Comparison of ENCODE assay signal across 8 mouse cellular contexts in genomic region chr9:109082124-109082800, GRCm38 (mm10). TPM values are rescaled to one million over a fixed set of nuclear protein-coding genes. Genes with fewer than 3 reads are reported as not detected.
DNase-seq lines count a peak whose midpoint lies in the region; ATAC-seq and TF ChIP-seq lines count a peak whose summit lies in the region.

TSS of gene Ccdc51 (plus strand) at chr9:109082493.
TSS of gene Tma7 (minus strand) at chr9:109082587.

- TF ChIP-seq CTCF in liver, postnatal 0 days (IDR thresholded peaks at IDR 0.05; ENCODE audit: low read depth): 0 out of 2 replicates have a peak, but pooled peaks have one; percentile 3

- intact Hi-C loops in heart, postnatal 14 days (cut with DNase I): no loop called here

- no peaks in the 10 kb centered on the region for H3K9me3 ChIP-seq in forebrain, embryonic 14.5 days (replicated peaks; ENCODE audit: control insufficient read depth, low read length)
- no peaks in the 10 kb centered on the region for H3K9me3 ChIP-seq in liver, postnatal 0 days (ENCODE audit: low read length)
- H3K9me3 ChIP-seq in neural tube, embryonic 13.5 days: no peaks in the 10 kb centered on the region

- WGBS in forebrain, embryonic 14.5 days: under 1% methylated on average over 37 of the region's 37 CpGs
- under 1% methylated on average over 37 of the region's 37 CpGs for WGBS in liver, postnatal 0 days (ENCODE audit: insufficient replicate concordance)
- WGBS in neural tube, embryonic 13.5 days: under 1% methylated on average over 37 of the region's 37 CpGs

- H3K4me3 ChIP-seq in forebrain, embryonic 14.5 days (ENCODE audit: low read depth, low read length): peak within 1 kb of the TSS; percentile 78
- H3K4me3 ChIP-seq in liver, postnatal 0 days (ENCODE audit: low read depth, low read length): peak within 1 kb of the TSS; percentile 70
- peak within 1 kb of the TSS; percentile 85 for H3K4me3 ChIP-seq in neural tube, embryonic 13.5 days

- peak within 1 kb of the TSS; percentile 87 for H3K9ac ChIP-seq in forebrain, embryonic 14.5 days (ENCODE audit: low read length)
- peak within 1 kb of the TSS; percentile 83 for H3K9ac ChIP-seq in liver, postnatal 0 days (replicated peaks)
- peak within 1 kb of the TSS; percentile 92 for H3K9ac ChIP-seq in neural tube, embryonic 13.5 days

- H3K27ac ChIP-seq in forebrain, embryonic 14.5 days (ENCODE audit: low read depth, low read length): peak within 1 kb of the TSS; percentile 54; the same call in 1 of the 2 replicates
- H3K27ac ChIP-seq in liver, postnatal 0 days (ENCODE audit: low read depth): peak within 1 kb of the TSS; percentile 73
- peak within 1 kb of the TSS; percentile 79 for H3K27ac ChIP-seq in neural tube, embryonic 13.5 days (replicated peaks)

- peak; percentile 98 for ATAC-seq in forebrain, embryonic 14.5 days
- ATAC-seq in liver, postnatal 0 days: peak; percentile 99
- peak; percentile 96 for ATAC-seq in neural tube, embryonic 13.5 days (ENCODE audit: low read depth)

- H3K4me1 ChIP-seq in forebrain, embryonic 14.5 days (ENCODE audit: control insufficient read depth, insufficient read depth, low read length): peaks cover 12% of the 10 kb centered on the region
- H3K4me1 ChIP-seq in liver, postnatal 0 days (ENCODE audit: insufficient read depth): peaks cover 19% of the 10 kb centered on the region
- peaks cover 29% of the 10 kb centered on the region for H3K4me1 ChIP-seq in neural tube, embryonic 13.5 days (replicated peaks)

- H3K4me2 ChIP-seq in forebrain, embryonic 14.5 days (ENCODE audit: low read length): peak within 1 kb of the TSS; percentile 90
- H3K4me2 ChIP-seq in liver, postnatal 0 days (ENCODE audit: low read depth, low read length): peak within 1 kb of the TSS; percentile 77
- H3K4me2 ChIP-seq in neural tube, embryonic 13.5 days: peak within 1 kb of the TSS; percentile 95

- peak; percentile 96 for DNase-seq in ES-CJ7 (ENCODE audit: low read depth, low spot score)
- DNase-seq in c-Kit-positive CD71-positive TER-119-positive erythroid progenitor cells, embryonic 14.5 days (ENCODE audit: low spot score): peak; percentile 83
- DNase-seq in forebrain, embryonic 14.5 days (ENCODE audit: low spot score): peak; percentile 92
- DNase-seq in heart, postnatal 14 days: peak; percentile 75 to 80
- peak; percentile 91 for DNase-seq in layer of hippocampus, adult 11-12 months (ENCODE audit: low spot score)
- DNase-seq in liver, postnatal 0 days: peak; percentile 87
- DNase-seq in telencephalon, adult 2 months (ENCODE audit: low read depth, low spot score): peak; percentile 89

- peaks cover 23% of the 10 kb centered on the region for H3K36me3 ChIP-seq in forebrain, embryonic 14.5 days (ENCODE audit: control insufficient read depth, insufficient read depth, low read length)
- no peaks in the 10 kb centered on the region; the same call in 1 of the 2 replicates for H3K36me3 ChIP-seq in liver, postnatal 0 days (replicated peaks; ENCODE audit: insufficient read depth, low read length)
- peaks cover 25% of the 10 kb centered on the region for H3K36me3 ChIP-seq in neural tube, embryonic 13.5 days

- no peaks in the 10 kb centered on the region for H3K27me3 ChIP-seq in forebrain, embryonic 14.5 days (replicated peaks; ENCODE audit: control insufficient read depth, insufficient read depth, low read length)
- H3K27me3 ChIP-seq in liver, postnatal 0 days (ENCODE audit: insufficient read depth, low read length): no peaks in the 10 kb centered on the region
- no peaks in the 10 kb centered on the region for H3K27me3 ChIP-seq in neural tube, embryonic 13.5 days

- TF ChIP-seq EP300 in liver, postnatal 0 days (IDR thresholded peaks at IDR 0.05; ENCODE audit: low read depth): no peak; the same call in 1 of the 2 replicates

RNA-seq across cellular contexts. Expression of gene Ccdc51, which starts in this region (rescaled TPM):
- 19.4 and 21.2 TPM in 2 replicates for polyA plus RNA-seq in forebrain, embryonic 14.5 days (2014; fragmentation: Nextera tagmentation; extraction: Ambion mirVana)
- total RNA-seq in heart, postnatal 14 days (2021): 10 to 100 TPM; 10.4 to 11.1 TPM
- 8.9 and 9.1 TPM in 2 replicates for polyA plus RNA-seq in liver, postnatal 0 days (2015; fragmentation: Nextera tagmentation; extraction: Ambion mirVana)
- 14.2 and 15.5 TPM in 2 replicates for polyA plus RNA-seq in neural tube, embryonic 13.5 days (2015; fragmentation: Nextera tagmentation; extraction: Ambion mirVana)

RNA-seq across cellular contexts. Expression of gene Tma7, which starts in this region (rescaled TPM):
- polyA plus RNA-seq in forebrain, embryonic 14.5 days (2014; fragmentation: Nextera tagmentation; extraction: Ambion mirVana): 652 and 758 TPM in 2 replicates
- total RNA-seq in heart, postnatal 14 days (2021): 100 to 1,000 TPM; 220 to 279 TPM
- polyA plus RNA-seq in liver, postnatal 0 days (2015; fragmentation: Nextera tagmentation; extraction: Ambion mirVana): 283 and 284 TPM in 2 replicates
- 726 and 792 TPM in 2 replicates for polyA plus RNA-seq in neural tube, embryonic 13.5 days (2015; fragmentation: Nextera tagmentation; extraction: Ambion mirVana)

Comparison
In these comparisons a context has a peak if more than half of its experiments do, and no peak if none do; other contexts are left out.
1. Peak in every context shown above with its lines: DNase-seq, ATAC-seq, H3K4me3 ChIP-seq and H3K27ac ChIP-seq.